Mouse (Mus musculus) embryonic facial prominence, embryonic 13.5 days (tissue): ENCODE results near the gene Tmem14c. TPM values are rescaled to one million over a fixed set of nuclear protein-coding genes. Genes with fewer than 3 reads are reported as not detected.

Experiments used
- ATAC-seq: fragments of 200-750 bp; cut with Nextera tagmentation; 2 replicates; pipeline ENCODE4 v1.8.0; 2017; ENCODE audit warnings: low read depth; ENCODE audit not compliant: insufficient number of reproducible peaks, insufficient read depth, low FRiP score, low TSS enrichment
- H3K27ac ChIP-seq: fragments of 300-500 bp; sonication (generic); 2 replicates; pipeline ENCODE4 v1.5.1; 2015; ENCODE audit warnings: moderate library complexity, mild to moderate bottlenecking, inconsistent platforms
- H3K27me3 ChIP-seq: fragments of 300-500 bp; sonication (generic); 2 replicates; pipeline ENCODE4 v1.6.1; 2015; ENCODE audit warnings: mild to moderate bottlenecking, inconsistent platforms
- H3K36me3 ChIP-seq: fragments of 300-500 bp; sonication (generic); 2 replicates; pipeline ENCODE4 v1.6.1; 2015; ENCODE audit warnings: mild to moderate bottlenecking, inconsistent platforms
- H3K4me1 ChIP-seq: fragments of 300-500 bp; sonication (generic); 2 replicates; pipeline ENCODE4 v1.6.1; 2015; ENCODE audit warnings: inconsistent platforms
- H3K4me2 ChIP-seq: fragments of 300-500 bp; sonication (generic); 2 replicates; pipeline ENCODE4 v1.6.1; 2015; ENCODE audit warnings: moderate library complexity, mild to moderate bottlenecking, inconsistent platforms
- H3K4me3 ChIP-seq: fragments of 300-500 bp; sonication (generic); 2 replicates; pipeline ENCODE4 v1.5.1; 2015; ENCODE audit warnings: mild to moderate bottlenecking, inconsistent platforms
- H3K9ac ChIP-seq: fragments of 300-500 bp; sonication (generic); 2 replicates; pipeline ENCODE4 v1.6.1; 2015; ENCODE audit warnings: mild to moderate bottlenecking, inconsistent platforms
- H3K9me3 ChIP-seq: fragments of 300-500 bp; sonication (generic); 2 replicates; pipeline ENCODE4 v1.6.1; 2016; ENCODE audit warnings: inconsistent platforms
- WGBS: fragments of 180-500 bp; shearing (Covaris S2); methylation state at CpG from one replicate; pipeline ENCODE4 v1.1.7; 2015; ENCODE audit warnings: mixed read lengths; 5-methylcytosine and 5-hydroxymethylcytosine counted together
- polyA plus RNA-seq: library from polyadenylated mRNA; unstranded; fragments of >200 nt; fragmentation: Nextera tagmentation; extraction: Ambion mirVana; gene quantifications from 2 replicates; pipeline ENCODE4 v1.2.1, GENCODE M21; 2015

Gene Tmem14c
- polyA plus RNA-seq, 1 experiment from 2014 or later, result 201 TPM

GRCm38 (mm10) chr13:41067618-41068017 lies 51.5 kb downstream of the Tmem14c start:
- no peaks in the 10 kb centered on the region for H3K36me3 ChIP-seq

GRCm38 (mm10) chr13:41071617-41072016 lies 55.5 kb downstream of the Tmem14c start:
- no peaks in the 10 kb centered on the region for H3K9me3 ChIP-seq
- H3K27ac ChIP-seq, result no peak overlapping the region
- H3K4me2 ChIP-seq, result no peak overlapping the region
- no peaks in the 10 kb centered on the region for H3K36me3 ChIP-seq
- no peak for ATAC-seq
- no peak overlapping the region for H3K9ac ChIP-seq
- no peaks in the 10 kb centered on the region for H3K4me1 ChIP-seq
- H3K4me3 ChIP-seq, result no peak overlapping the region
- no peaks in the 10 kb centered on the region; the same call in 1 of the 2 replicates for H3K27me3 ChIP-seq
- WGBS, result 89% methylated on average over 11 of the region's 11 CpGs

More at GRCm38 (mm10) chr13:41067618-41068017, 51.5 kb downstream of the Tmem14c start:
- Histone ChIP-seq H3K27ac (no peak overlapping the region), H3K4me2 (no peak overlapping the region), H3K27me3 (no peaks in the 10 kb centered on the region), H3K9ac (no peak overlapping the region), H3K4me1 (no peaks in the 10 kb centered on the region), H3K9me3 (no peaks in the 10 kb centered on the region), H3K4me3 (no peak overlapping the region)
- no peak for ATAC-seq
- 92% methylated on average over 4 of the region's 4 CpGs for WGBS

Other genes with a start within 250 kb of the Tmem14c start
- gene Gcnt2, start 156.5 kb upstream of the Tmem14c start, polyA plus RNA-seq, result 2.7 and 3.7 TPM in 2 replicates
- gene Pak1ip1, start 15.3 kb upstream of the Tmem14c start, polyA plus RNA-seq, result 56.3 and 56.6 TPM in 2 replicates
- 0.66 and 0.91 TPM in 2 replicates for gene Mak, start 63.4 kb downstream of the Tmem14c start, polyA plus RNA-seq
- not detected in 2 replicates for gene Gcm2, start 94.7 kb downstream of the Tmem14c start, polyA plus RNA-seq
- gene Sycp2l, start 98.0 kb downstream of the Tmem14c start, polyA plus RNA-seq, result 0.11 TPM in 1 of 2 replicates, not detected in the other
- 8.3 and 9.0 TPM in 2 replicates for gene Elovl2, start 204.1 kb downstream of the Tmem14c start, polyA plus RNA-seq
- gene Smim13, start 233.6 kb downstream of the Tmem14c start, polyA plus RNA-seq, result 16.0 and 17.1 TPM in 2 replicates